Comparison of ENCODE assay signal across 15 mouse cellular contexts in genomic region chr12:107771809-107772208, GRCm38 (mm10).
"Had no signal": no experiment of that assay in that cellular context is flagged by ENCODE, and none has a peak within 500 bp of the region (broad histone marks: within the 10 kb centered on the region; RNA-seq: fewer than 3 reads in every experiment).

No protein-coding gene starts in this region.

- H3K9me3 ChIP-seq: lung, embryonic 15.5 days; midbrain, embryonic 12.5 days; neural tube, embryonic 12.5 days; stomach, embryonic 15.5 days had no signal

- H3K27me3 ChIP-seq: lung, embryonic 15.5 days; megakaryocyte, embryonic 14.5 days; midbrain, embryonic 12.5 days; neural tube, embryonic 12.5 days; stomach, embryonic 15.5 days had no signal

- H3K27ac ChIP-seq: lung, embryonic 15.5 days; macrophage; midbrain, embryonic 12.5 days; neural tube, embryonic 12.5 days; stomach, embryonic 15.5 days; stomach, postnatal 0 days had no signal

- H3K4me1 ChIP-seq: lung, embryonic 15.5 days; megakaryocyte, embryonic 14.5 days; neural tube, embryonic 12.5 days had no signal

- H3K9ac ChIP-seq: liver, postnatal 0 days; lung, embryonic 15.5 days; midbrain, embryonic 12.5 days; neural tube, embryonic 12.5 days; stomach, embryonic 15.5 days had no signal

- ATAC-seq: liver, postnatal 0 days; lung, postnatal 0 days had no signal

- DNase-seq: liver, postnatal 0 days; lung, adult 2 months; lung, postnatal 14 days; lung, postnatal 36 days; midbrain, embryonic 14.5 days; right cerebral cortex, postnatal 14 days; thymus, adult 2 months had no signal

- H3K4me2 ChIP-seq: lung, embryonic 15.5 days; midbrain, embryonic 12.5 days; neural tube, embryonic 12.5 days; stomach, embryonic 15.5 days had no signal

- H3K36me3 ChIP-seq: lung, embryonic 15.5 days; midbrain, embryonic 12.5 days; neural tube, embryonic 12.5 days; stomach, embryonic 15.5 days had no signal

- H3K4me3 ChIP-seq: lung, embryonic 15.5 days; midbrain, embryonic 12.5 days; neural tube, embryonic 12.5 days; stomach, embryonic 15.5 days had no signal
